Mouse (Mus musculus) limb, embryonic 14.5 days (tissue): ENCODE measurements at regions not wholly inside any gene's neighbourhood (a gene's known extent, or its start where the extent isn't known, plus 50 kb on each side); places are given as distances from the start of the nearest gene placed in this dataset.

Source experiments
- ATAC-seq: fragments of 200-750 bp; cut with Nextera tagmentation; 2 replicates; pipeline ENCODE4 v1.8.0; 2017; ENCODE audit warnings: low read depth, moderate number of reproducible peaks, moderate TSS enrichment; ENCODE audit not compliant: low FRiP score
- DNase-seq: peaks from one replicate; pipeline ENCODE4 v3.0.0-alpha.2; 2015; ENCODE audit warnings: low spot score
- H3K27ac ChIP-seq: fragments of 300-500 bp; sonication (generic); replicated peaks from 2 replicates; pipeline ENCODE4 v1.5.1; 2014; ENCODE audit warnings: low read depth, mild to moderate bottlenecking, low read length, moderate library complexity, mixed read lengths
- H3K27me3 ChIP-seq: fragments of 300-500 bp; sonication (generic); 2 replicates; pipeline ENCODE4 v1.6.1; 2014; ENCODE audit warnings: low read length, mixed read lengths; ENCODE audit not compliant: control insufficient read depth, insufficient read depth
- H3K36me3 ChIP-seq: fragments of 300-500 bp; sonication (generic); 2 replicates; pipeline ENCODE4 v1.6.1; 2014; ENCODE audit warnings: mild to moderate bottlenecking, low read length, moderate library complexity, mixed read lengths; ENCODE audit not compliant: control insufficient read depth, insufficient read depth
- H3K4me1 ChIP-seq: fragments of 300-500 bp; sonication (generic); 2 replicates; pipeline ENCODE4 v1.6.1; 2014; ENCODE audit warnings: antibody characterized with exemption, low read length, mixed read lengths; ENCODE audit not compliant: control insufficient read depth, insufficient read depth
- H3K4me2 ChIP-seq: fragments of 300-500 bp; sonication (generic); replicated peaks from 2 replicates; pipeline ENCODE4 v1.6.1; 2014; ENCODE audit warnings: low read depth, mild to moderate bottlenecking, low read length, moderate library complexity; ENCODE audit not compliant: severe bottlenecking
- H3K4me3 ChIP-seq: fragments of 300-500 bp; sonication (generic); replicated peaks from 2 replicates; pipeline ENCODE4 v1.5.1; 2014; ENCODE audit warnings: low read length
- H3K9ac ChIP-seq: fragments of 300-500 bp; sonication (generic); 2 replicates; pipeline ENCODE4 v1.6.1; 2014; ENCODE audit warnings: mild to moderate bottlenecking, low read depth, low read length, moderate library complexity; ENCODE audit not compliant: severe bottlenecking
- H3K9me3 ChIP-seq: fragments of 300-500 bp; sonication (generic); 2 replicates; pipeline ENCODE4 v1.6.1; 2016; ENCODE audit warnings: low read length; ENCODE audit not compliant: control insufficient read depth
- POLR2A ChIP-seq: fragments of 200-500 bp; IDR thresholded peaks from 2 replicates; pipeline ENCODE4 v1.8.0; 2012; ENCODE audit warnings: inconsistent platforms, mild to moderate bottlenecking, moderate library complexity, borderline replicate concordance; ENCODE audit not compliant: insufficient read depth, insufficient read length; ENCODE audit errors: extremely low read depth
- WGBS: fragments of 180-500 bp; shearing (Covaris S2); extraction: QIAGEN DNeasy Blood & Tissue Kit; methylation state at CpG from one replicate; pipeline ENCODE4 v1.1.7; 2014; 5-methylcytosine and 5-hydroxymethylcytosine counted together

GRCm38 (mm10) chr14:80172799-80173484 lies 189.1 kb downstream of the Olfm4 start:
- Histone ChIP-seq H3K36me3 (no peaks in the 10 kb centered on the region), H3K4me1 (0 out of 2 replicates have a peak, but pooled peaks cover 4% of the 10 kb centered on the region), H3K27ac (no peak overlapping the region), H3K9me3 (no peaks in the 10 kb centered on the region), H3K9ac (no peak overlapping the region), H3K27me3 (no peaks in the 10 kb centered on the region), H3K4me3 (no peak overlapping the region), H3K4me2 (no peak overlapping the region)
- ATAC-seq, result no peak
- WGBS, result 53% methylated on average over 4 of the region's 4 CpGs
- DNase-seq, result no peak
- TF ChIP-seq POLR2A, result no peak

DNA sequence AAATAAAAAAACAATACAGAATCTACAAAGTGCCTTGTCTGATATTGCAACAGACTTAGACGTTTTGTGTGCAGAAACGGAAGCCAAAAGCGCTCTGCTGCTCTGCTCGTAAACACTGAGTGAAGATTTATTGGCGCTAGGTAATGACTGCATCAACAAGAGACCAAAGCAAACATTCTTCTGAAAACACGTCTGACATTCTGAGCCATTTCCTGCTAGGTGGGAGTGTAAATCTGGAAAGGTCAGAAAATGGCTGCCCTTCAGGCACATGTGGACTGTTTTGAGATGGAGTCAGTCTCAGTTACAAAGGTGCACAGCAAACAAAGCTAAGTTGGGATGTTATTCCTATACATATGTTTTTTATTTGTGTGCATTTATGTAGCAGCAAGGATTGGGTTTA lies 192.6 kb downstream of the Olfm4 start:
- WGBS, result 5% methylated on average over 6 of the region's 6 CpGs
- Histone ChIP-seq H3K4me1 (0 out of 2 replicates have a peak, but pooled peaks cover 4% of the 10 kb centered on the region), H3K4me2 (no peak overlapping the region), H3K9ac (no peak overlapping the region), H3K9me3 (no peaks in the 10 kb centered on the region), H3K27ac (no peak overlapping the region), H3K4me3 (no peak overlapping the region), H3K27me3 (no peaks in the 10 kb centered on the region), H3K36me3 (no peaks in the 10 kb centered on the region)
- peak; percentile 29 for DNase-seq
- ATAC-seq, result peak; percentile 41
- no peak for TF ChIP-seq POLR2A

GRCm38 (mm10) chr14:80195041-80195440 lies 211.2 kb downstream of the Olfm4 start:
- Histone ChIP-seq H3K9me3 (no peaks in the 10 kb centered on the region), H3K4me1 (no peaks in the 10 kb centered on the region), H3K27ac (no peak overlapping the region), H3K4me3 (no peak overlapping the region), H3K4me2 (no peak overlapping the region), H3K36me3 (no peaks in the 10 kb centered on the region), H3K27me3 (no peaks in the 10 kb centered on the region), H3K9ac (no peak overlapping the region)
- no peak for TF ChIP-seq POLR2A
- no peak for ATAC-seq
- 10% methylated on average over 2 of the region's 2 CpGs for WGBS
- DNase-seq, result no peak

GRCm38 (mm10) chr14:80212916-80213315 lies 229.0 kb downstream of the Olfm4 start:
- WGBS, result 36% methylated on average over 2 of the region's 2 CpGs
- H3K4me1 ChIP-seq, result no peaks in the 10 kb centered on the region
- no peak overlapping the region for H3K9ac ChIP-seq
- ATAC-seq, result no peak
- H3K27me3 ChIP-seq, result no peaks in the 10 kb centered on the region
- DNase-seq, result peak; percentile 62
- H3K36me3 ChIP-seq, result no peaks in the 10 kb centered on the region
- H3K27ac ChIP-seq, result no peak overlapping the region
- H3K9me3 ChIP-seq, result no peaks in the 10 kb centered on the region
- no peak for TF ChIP-seq POLR2A
- no peak overlapping the region for H3K4me2 ChIP-seq
- no peak overlapping the region for H3K4me3 ChIP-seq

DNA sequence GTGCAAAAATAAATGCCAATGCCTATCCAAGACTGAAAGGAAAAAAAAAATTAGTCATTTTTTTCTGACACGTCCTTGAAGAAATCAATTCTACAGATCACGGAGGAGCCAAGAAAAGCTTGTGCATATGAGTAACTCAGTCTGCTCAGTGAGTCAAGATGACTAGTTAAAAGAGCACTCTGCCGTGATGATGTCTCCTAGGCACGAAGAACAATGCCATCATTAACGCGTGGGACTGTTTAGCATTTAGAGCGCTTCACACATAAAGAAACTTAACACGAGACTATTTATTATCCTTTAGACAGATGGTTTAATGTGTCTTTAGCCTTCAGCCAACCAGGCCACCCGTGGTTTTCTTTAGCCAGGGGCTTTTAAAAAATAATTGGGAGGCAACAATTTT lies 229.8 kb downstream of the Olfm4 start:
- no peak overlapping the region for H3K27ac ChIP-seq
- no peaks in the 10 kb centered on the region for H3K36me3 ChIP-seq
- H3K27me3 ChIP-seq, result no peaks in the 10 kb centered on the region
- H3K4me3 ChIP-seq, result no peak overlapping the region
- H3K9me3 ChIP-seq, result no peaks in the 10 kb centered on the region
- no peak overlapping the region for H3K9ac ChIP-seq
- H3K4me2 ChIP-seq, result no peak overlapping the region
- TF ChIP-seq POLR2A, result no peak
- no peaks in the 10 kb centered on the region for H3K4me1 ChIP-seq
- DNase-seq (no peak), ATAC-seq (no peak)
- WGBS, result 52% methylated on average over 9 of the region's 9 CpGs
